Mouse (Mus musculus): ENCODE measurements around the gene Pgm2. TPM values are rescaled to one million over a fixed set of nuclear protein-coding genes. Genes with fewer than 3 reads are reported as not detected.

Gene Pgm2
- polyA plus RNA-seq, 1 experiment from 2014 or later, result 34.4 TPM

- Histone ChIP-seq H3K9ac (replicated peaks; ENCODE audit: low read depth, low read length) (no peak overlapping the region), H3K9me3 (ENCODE audit: control insufficient read depth, low read depth, low read length) (no peaks in the 10 kb centered on the region), H3K27me3 (ENCODE audit: control insufficient read depth, insufficient read depth, low read length) (0 out of 2 replicates have a peak, but pooled peaks cover 3% of the 10 kb centered on the region), H3K36me3 (ENCODE audit: control insufficient read depth, insufficient read depth, low read length) (no peaks in the 10 kb centered on the region), H3K4me2 (replicated peaks; ENCODE audit: low read depth, low read length) (peak overlapping the region; percentile 99; the same call in 1 of the 2 replicates), H3K4me1 (ENCODE audit: control insufficient read depth, insufficient read depth, low read length) (peaks cover 7% of the 10 kb centered on the region; the same call in 1 of the 2 replicates), H3K27ac (ENCODE audit: low read length) (no peak overlapping the region), H3K4me3 (ENCODE audit: low read depth, low read length) (no peak overlapping the region)
- whole genome bisulfite sequencing, result 47% methylated on average over 4 of the region's 4 CpGs
- ATAC-seq (ENCODE audit: insufficient number of reproducible peaks, insufficient read depth, low FRiP score, low read depth), result no peak
Measured at GRCm38 (mm10) chr5:64158501-64158900, 65.8 kb downstream of the Pgm2 start.

- Histone ChIP-seq H3K9me3 (ENCODE audit: control insufficient read depth, low read depth, low read length) (no peaks in the 10 kb centered on the region), H3K36me3 (ENCODE audit: control insufficient read depth, insufficient read depth, low read length) (no peaks in the 10 kb centered on the region), H3K27me3 (ENCODE audit: control insufficient read depth, insufficient read depth, low read length) (0 out of 2 replicates have a peak, but pooled peaks cover 3% of the 10 kb centered on the region), H3K4me3 (ENCODE audit: low read depth, low read length) (peak overlapping the region; percentile 70), H3K4me2 (replicated peaks; ENCODE audit: low read depth, low read length) (peak overlapping the region; percentile 99), H3K27ac (ENCODE audit: low read length) (peak overlapping the region; percentile 30; the same call in 1 of the 2 replicates), H3K9ac (replicated peaks; ENCODE audit: low read depth, low read length) (peak overlapping the region; percentile 71), H3K4me1 (ENCODE audit: control insufficient read depth, insufficient read depth, low read length) (peaks cover 7% of the 10 kb centered on the region; the same call in 1 of the 2 replicates)
- ATAC-seq (ENCODE audit: insufficient number of reproducible peaks, insufficient read depth, low FRiP score, low read depth), result no peak
- 1% methylated on average over 39 of the region's 39 CpGs for WGBS
Measured at GRCm38 (mm10) chr5:64159065-64159780, 66.5 kb downstream of the Pgm2 start.

- Histone ChIP-seq H3K9ac (replicated peaks; ENCODE audit: low read depth, low read length) (peak overlapping the region; percentile 71), H3K9me3 (ENCODE audit: control insufficient read depth, low read depth, low read length) (no peaks in the 10 kb centered on the region), H3K27ac (ENCODE audit: low read length) (peak overlapping the region; percentile 30; the same call in 1 of the 2 replicates), H3K36me3 (ENCODE audit: control insufficient read depth, insufficient read depth, low read length) (no peaks in the 10 kb centered on the region), H3K27me3 (ENCODE audit: control insufficient read depth, insufficient read depth, low read length) (0 out of 2 replicates have a peak, but pooled peaks cover 3% of the 10 kb centered on the region), H3K4me2 (replicated peaks; ENCODE audit: low read depth, low read length) (peak overlapping the region; percentile 99), H3K4me3 (ENCODE audit: low read depth, low read length) (peak overlapping the region; percentile 70), H3K4me1 (ENCODE audit: control insufficient read depth, insufficient read depth, low read length) (peaks cover 7% of the 10 kb centered on the region; the same call in 1 of the 2 replicates)
- under 1% methylated on average over 58 of the region's 63 CpGs for WGBS
- peak; percentile 65 for ATAC-seq (ENCODE audit: insufficient number of reproducible peaks, insufficient read depth, low FRiP score, low read depth)
Measured at GRCm38 (mm10) chr5:64159781-64160704, 67.3 kb downstream of the Pgm2 start.

GRCm38 (mm10) chr5:64160705-64161391 lies 68.1 kb downstream of the Pgm2 start:
- H3K27ac ChIP-seq (ENCODE audit: low read length), result no peak overlapping the region
- 0 out of 2 replicates have a peak, but pooled peaks cover 3% of the 10 kb centered on the region for H3K27me3 ChIP-seq (ENCODE audit: control insufficient read depth, insufficient read depth, low read length)
- peak; percentile 16; the same call in 1 of the 2 replicates for ATAC-seq (ENCODE audit: insufficient number of reproducible peaks, insufficient read depth, low FRiP score, low read depth)
- no peaks in the 10 kb centered on the region for H3K36me3 ChIP-seq (ENCODE audit: control insufficient read depth, insufficient read depth, low read length)
- WGBS, result 1% methylated on average over 23 of the region's 23 CpGs
- H3K9ac ChIP-seq (replicated peaks; ENCODE audit: low read depth, low read length), result peak overlapping the region; percentile 71; the same call in 1 of the 2 replicates
- H3K9me3 ChIP-seq (ENCODE audit: control insufficient read depth, low read depth, low read length), result no peaks in the 10 kb centered on the region
- H3K4me2 ChIP-seq (replicated peaks; ENCODE audit: low read depth, low read length), result peak overlapping the region; percentile 99
- peaks cover 7% of the 10 kb centered on the region; the same call in 1 of the 2 replicates for H3K4me1 ChIP-seq (ENCODE audit: control insufficient read depth, insufficient read depth, low read length)
- peak overlapping the region; percentile 70 for H3K4me3 ChIP-seq (ENCODE audit: low read depth, low read length)

GRCm38 (mm10) chr5:64161917-64162316 lies 69.2 kb downstream of the Pgm2 start:
- WGBS, result 72% methylated on average over 3 of the region's 3 CpGs
- 0 out of 2 replicates have a peak, but pooled peaks cover 3% of the 10 kb centered on the region for H3K27me3 ChIP-seq (ENCODE audit: control insufficient read depth, insufficient read depth, low read length)
- H3K27ac ChIP-seq (ENCODE audit: low read length), result no peak overlapping the region
- H3K4me2 ChIP-seq (replicated peaks; ENCODE audit: low read depth, low read length), result peak overlapping the region; percentile 99; the same call in 1 of the 2 replicates
- H3K36me3 ChIP-seq (ENCODE audit: control insufficient read depth, insufficient read depth, low read length), result no peaks in the 10 kb centered on the region
- peaks cover 3% of the 10 kb centered on the region; the same call in 1 of the 2 replicates for H3K4me1 ChIP-seq (ENCODE audit: control insufficient read depth, insufficient read depth, low read length)
- H3K4me3 ChIP-seq (ENCODE audit: low read depth, low read length), result no peak overlapping the region
- no peaks in the 10 kb centered on the region for H3K9me3 ChIP-seq (ENCODE audit: control insufficient read depth, low read depth, low read length)
- ATAC-seq (ENCODE audit: insufficient number of reproducible peaks, insufficient read depth, low FRiP score, low read depth), result no peak
- no peak overlapping the region for H3K9ac ChIP-seq (replicated peaks; ENCODE audit: low read depth, low read length)

- ATAC-seq (ENCODE audit: insufficient number of reproducible peaks, insufficient read depth, low FRiP score, low read depth), result no peak
- H3K4me3 ChIP-seq (ENCODE audit: low read depth, low read length), result no peak overlapping the region
- WGBS, result 88% methylated on average over 5 of the region's 5 CpGs
- no peak overlapping the region for H3K4me2 ChIP-seq (replicated peaks; ENCODE audit: low read depth, low read length)
- H3K36me3 ChIP-seq (ENCODE audit: control insufficient read depth, insufficient read depth, low read length), result no peaks in the 10 kb centered on the region
- H3K4me1 ChIP-seq (ENCODE audit: control insufficient read depth, insufficient read depth, low read length), result peaks cover 3% of the 10 kb centered on the region; the same call in 1 of the 2 replicates
- no peaks in the 10 kb centered on the region for H3K9me3 ChIP-seq (ENCODE audit: control insufficient read depth, low read depth, low read length)
- no peak overlapping the region for H3K27ac ChIP-seq (ENCODE audit: low read length)
- H3K9ac ChIP-seq (replicated peaks; ENCODE audit: low read depth, low read length), result no peak overlapping the region
- H3K27me3 ChIP-seq (ENCODE audit: control insufficient read depth, insufficient read depth, low read length), result 0 out of 2 replicates have a peak, but pooled peaks cover 3% of the 10 kb centered on the region
Measured at GRCm38 (mm10) chr5:64162582-64162981, 69.8 kb downstream of the Pgm2 start.

GRCm38 (mm10) chr5:64164414-64164813 lies 71.7 kb downstream of the Pgm2 start:
- peaks cover under 1% of the 10 kb centered on the region; the same call in 1 of the 2 replicates for H3K4me1 ChIP-seq (ENCODE audit: control insufficient read depth, insufficient read depth, low read length)
- 86% methylated on average over 3 of the region's 3 CpGs for WGBS
- no peak overlapping the region for H3K4me3 ChIP-seq (ENCODE audit: low read depth, low read length)
- H3K4me2 ChIP-seq (replicated peaks; ENCODE audit: low read depth, low read length), result no peak overlapping the region
- H3K9ac ChIP-seq (replicated peaks; ENCODE audit: low read depth, low read length), result no peak overlapping the region
- H3K36me3 ChIP-seq (ENCODE audit: control insufficient read depth, insufficient read depth, low read length), result no peaks in the 10 kb centered on the region
- H3K27me3 ChIP-seq (ENCODE audit: control insufficient read depth, insufficient read depth, low read length), result no peaks in the 10 kb centered on the region
- H3K27ac ChIP-seq (ENCODE audit: low read length), result no peak overlapping the region
- ATAC-seq (ENCODE audit: insufficient number of reproducible peaks, insufficient read depth, low FRiP score, low read depth), result no peak
- no peaks in the 10 kb centered on the region for H3K9me3 ChIP-seq (ENCODE audit: control insufficient read depth, low read depth, low read length)
